Mouse (Mus musculus): Measurements from ENCODE around the gene Tcirg1. TPM values are rescaled to one million over a fixed set of nuclear protein-coding genes. Genes with fewer than 3 reads are reported as not detected.

Gene Tcirg1
- polyA plus RNA-seq, 1 experiment from 2014 or later: 46.6 TPM

GRCm38 (mm10) chr19:3872373-3872772 lies 34.6 kb downstream of the Tcirg1 start:
- no peak for ATAC-seq (ENCODE audit: insufficient read depth, low FRiP score)
- 44% methylated on average over 4 of the region's 4 CpGs for WGBS
- no peaks in the 10 kb centered on the region for H3K9me3 ChIP-seq (replicated peaks; ENCODE audit: control insufficient read depth, low read length)

GRCm38 (mm10) chr19:3871468-3871867 lies 35.5 kb downstream of the Tcirg1 start:
- ATAC-seq (ENCODE audit: insufficient read depth, low FRiP score): no peak
- H3K4me2 ChIP-seq (ENCODE audit: low read depth, low read length): no peak overlapping the region
- no peaks in the 10 kb centered on the region for H3K9me3 ChIP-seq (replicated peaks; ENCODE audit: control insufficient read depth, low read length)
- peaks cover 10% of the 10 kb centered on the region; the same call in 1 of the 2 replicates for H3K4me1 ChIP-seq (ENCODE audit: control insufficient read depth, insufficient read depth, low read length)
- H3K4me3 ChIP-seq (replicated peaks; ENCODE audit: low read length): no peak overlapping the region
- no peaks in the 10 kb centered on the region for H3K27me3 ChIP-seq (ENCODE audit: control insufficient read depth, insufficient read depth, low read length)
- H3K36me3 ChIP-seq (ENCODE audit: control insufficient read depth, insufficient read depth, low read length): no peaks in the 10 kb centered on the region
- no peak overlapping the region for H3K9ac ChIP-seq (ENCODE audit: low read length)
- H3K27ac ChIP-seq (ENCODE audit: low read length): no peak overlapping the region

More at GRCm38 (mm10) chr19:3872373-3872772, 34.6 kb downstream of the Tcirg1 start:
- Histone ChIP-seq H3K36me3 (ENCODE audit: control insufficient read depth, insufficient read depth, low read length) (no peaks in the 10 kb centered on the region), H3K9ac (ENCODE audit: low read length) (no peak overlapping the region), H3K4me3 (replicated peaks; ENCODE audit: low read length) (no peak overlapping the region), H3K27ac (ENCODE audit: low read length) (no peak overlapping the region), H3K4me1 (ENCODE audit: control insufficient read depth, insufficient read depth, low read length) (peaks cover 10% of the 10 kb centered on the region; the same call in 1 of the 2 replicates), H3K27me3 (ENCODE audit: control insufficient read depth, insufficient read depth, low read length) (no peaks in the 10 kb centered on the region), H3K4me2 (ENCODE audit: low read depth, low read length) (no peak overlapping the region)

- H3K4me2 ChIP-seq (ENCODE audit: low read depth, low read length): no peak overlapping the region
- WGBS: 86% methylated on average over 1 of the region's 1 CpGs
- peaks cover 2% of the 10 kb centered on the region for H3K36me3 ChIP-seq (ENCODE audit: control insufficient read depth, insufficient read depth, low read length)
- H3K9ac ChIP-seq (ENCODE audit: low read length): no peak overlapping the region
- H3K27me3 ChIP-seq (ENCODE audit: control insufficient read depth, insufficient read depth, low read length): no peaks in the 10 kb centered on the region
- H3K4me3 ChIP-seq (replicated peaks; ENCODE audit: low read length): no peak overlapping the region
- no peak overlapping the region for H3K27ac ChIP-seq (ENCODE audit: low read length)
- no peaks in the 10 kb centered on the region for H3K9me3 ChIP-seq (replicated peaks; ENCODE audit: control insufficient read depth, low read length)
- no peak for ATAC-seq (ENCODE audit: insufficient read depth, low FRiP score)
- 0 out of 2 replicates have a peak, but pooled peaks cover 2% of the 10 kb centered on the region for H3K4me1 ChIP-seq (ENCODE audit: control insufficient read depth, insufficient read depth, low read length)
Measured at GRCm38 (mm10) chr19:3868290-3868689, 38.6 kb downstream of the Tcirg1 start.

- no peaks in the 10 kb centered on the region for H3K27me3 ChIP-seq (ENCODE audit: control insufficient read depth, insufficient read depth, low read length)
- H3K9me3 ChIP-seq (replicated peaks; ENCODE audit: control insufficient read depth, low read length): no peaks in the 10 kb centered on the region
- H3K27ac ChIP-seq (ENCODE audit: low read length): no peak overlapping the region
- no peak overlapping the region for H3K4me3 ChIP-seq (replicated peaks; ENCODE audit: low read length)
- no peak overlapping the region for H3K9ac ChIP-seq (ENCODE audit: low read length)
- H3K4me1 ChIP-seq (ENCODE audit: control insufficient read depth, insufficient read depth, low read length): no peaks in the 10 kb centered on the region; the same call in 1 of the 2 replicates
- ATAC-seq (ENCODE audit: insufficient read depth, low FRiP score): no peak
- WGBS: 74% methylated on average over 2 of the region's 2 CpGs
- peaks cover 2% of the 10 kb centered on the region for H3K36me3 ChIP-seq (ENCODE audit: control insufficient read depth, insufficient read depth, low read length)
- H3K4me2 ChIP-seq (ENCODE audit: low read depth, low read length): no peak overlapping the region
Measured at GRCm38 (mm10) chr19:3864960-3865359, 42.0 kb downstream of the Tcirg1 start.

- Histone ChIP-seq H3K36me3 (ENCODE audit: control insufficient read depth, insufficient read depth, low read length) (peaks cover 2% of the 10 kb centered on the region), H3K4me2 (ENCODE audit: low read depth, low read length) (no peak overlapping the region), H3K9ac (ENCODE audit: low read length) (no peak overlapping the region), H3K4me3 (replicated peaks; ENCODE audit: low read length) (no peak overlapping the region), H3K4me1 (ENCODE audit: control insufficient read depth, insufficient read depth, low read length) (no peaks in the 10 kb centered on the region; the same call in 1 of the 2 replicates), H3K9me3 (replicated peaks; ENCODE audit: control insufficient read depth, low read length) (no peaks in the 10 kb centered on the region), H3K27me3 (ENCODE audit: control insufficient read depth, insufficient read depth, low read length) (no peaks in the 10 kb centered on the region), H3K27ac (ENCODE audit: low read length) (no peak overlapping the region)
- 64% methylated on average over 2 of the region's 2 CpGs for WGBS
- no peak for ATAC-seq (ENCODE audit: insufficient read depth, low FRiP score)
Measured at GRCm38 (mm10) chr19:3862713-3863112, 44.2 kb downstream of the Tcirg1 start.

- no peaks in the 10 kb centered on the region for H3K27me3 ChIP-seq (ENCODE audit: control insufficient read depth, insufficient read depth, low read length)
- no peaks in the 10 kb centered on the region for H3K9me3 ChIP-seq (replicated peaks; ENCODE audit: control insufficient read depth, low read length)
- 75% methylated on average over 3 of the region's 3 CpGs for WGBS
- H3K27ac ChIP-seq (ENCODE audit: low read length): no peak overlapping the region
- no peak overlapping the region for H3K9ac ChIP-seq (ENCODE audit: low read length)
- H3K4me3 ChIP-seq (replicated peaks; ENCODE audit: low read length): no peak overlapping the region
- H3K4me2 ChIP-seq (ENCODE audit: low read depth, low read length): no peak overlapping the region
- H3K36me3 ChIP-seq (ENCODE audit: control insufficient read depth, insufficient read depth, low read length): no peaks in the 10 kb centered on the region
- ATAC-seq (ENCODE audit: insufficient read depth, low FRiP score): no peak
- H3K4me1 ChIP-seq (ENCODE audit: control insufficient read depth, insufficient read depth, low read length): peaks cover 16% of the 10 kb centered on the region; the same call in 1 of the 2 replicates
Measured at GRCm38 (mm10) chr19:3857220-3857619, 49.7 kb downstream of the Tcirg1 start.

GRCm38 (mm10) chr19:3855601-3856000 lies 51.3 kb downstream of the Tcirg1 start:
- Histone ChIP-seq H3K9me3 (replicated peaks; ENCODE audit: control insufficient read depth, low read length) (no peaks in the 10 kb centered on the region), H3K9ac (ENCODE audit: low read length) (no peak overlapping the region), H3K4me3 (replicated peaks; ENCODE audit: low read length) (no peak overlapping the region), H3K27me3 (ENCODE audit: control insufficient read depth, insufficient read depth, low read length) (no peaks in the 10 kb centered on the region), H3K36me3 (ENCODE audit: control insufficient read depth, insufficient read depth, low read length) (no peaks in the 10 kb centered on the region), H3K4me2 (ENCODE audit: low read depth, low read length) (no peak overlapping the region; the same call in 1 of the 2 replicates), H3K4me1 (ENCODE audit: control insufficient read depth, insufficient read depth, low read length) (peaks cover 23% of the 10 kb centered on the region), H3K27ac (ENCODE audit: low read length) (no peak overlapping the region)
- ATAC-seq (ENCODE audit: insufficient read depth, low FRiP score): no peak
- WGBS: 26% methylated on average over 4 of the region's 4 CpGs

- Histone ChIP-seq H3K4me2 (ENCODE audit: low read depth, low read length) (0 out of 2 replicates have a peak overlapping the region, but pooled peaks have one; percentile 0), H3K9me3 (replicated peaks; ENCODE audit: control insufficient read depth, low read length) (no peaks in the 10 kb centered on the region), H3K27ac (ENCODE audit: low read length) (no peak overlapping the region), H3K4me3 (replicated peaks; ENCODE audit: low read length) (no peak overlapping the region), H3K4me1 (ENCODE audit: control insufficient read depth, insufficient read depth, low read length) (peaks cover 23% of the 10 kb centered on the region), H3K27me3 (ENCODE audit: control insufficient read depth, insufficient read depth, low read length) (no peaks in the 10 kb centered on the region), H3K9ac (ENCODE audit: low read length) (no peak overlapping the region), H3K36me3 (ENCODE audit: control insufficient read depth, insufficient read depth, low read length) (no peaks in the 10 kb centered on the region)
- ATAC-seq (ENCODE audit: insufficient read depth, low FRiP score): no peak
- WGBS: 53% methylated on average over 6 of the region's 6 CpGs
Measured at GRCm38 (mm10) chr19:3855091-3855490, 51.8 kb downstream of the Tcirg1 start.

GRCm38 (mm10) chr19:3853891-3854290 lies 53.0 kb downstream of the Tcirg1 start:
- WGBS: 77% methylated on average over 1 of the region's 1 CpGs
- Histone ChIP-seq H3K4me2 (ENCODE audit: low read depth, low read length) (peak overlapping the region; percentile 82; the same call in 1 of the 2 replicates), H3K4me1 (ENCODE audit: control insufficient read depth, insufficient read depth, low read length) (peaks cover 23% of the 10 kb centered on the region), H3K9ac (ENCODE audit: low read length) (no peak overlapping the region), H3K9me3 (replicated peaks; ENCODE audit: control insufficient read depth, low read length) (no peaks in the 10 kb centered on the region), H3K36me3 (ENCODE audit: control insufficient read depth, insufficient read depth, low read length) (no peaks in the 10 kb centered on the region), H3K27ac (ENCODE audit: low read length) (no peak overlapping the region), H3K4me3 (replicated peaks; ENCODE audit: low read length) (no peak overlapping the region), H3K27me3 (ENCODE audit: control insufficient read depth, insufficient read depth, low read length) (no peaks in the 10 kb centered on the region)
- ATAC-seq (ENCODE audit: insufficient read depth, low FRiP score): no peak

All from stomach, embryonic 16.5 days (tissue).